12 mouse cellular contexts compared by ENCODE assay signal in the genomic region with DNA sequence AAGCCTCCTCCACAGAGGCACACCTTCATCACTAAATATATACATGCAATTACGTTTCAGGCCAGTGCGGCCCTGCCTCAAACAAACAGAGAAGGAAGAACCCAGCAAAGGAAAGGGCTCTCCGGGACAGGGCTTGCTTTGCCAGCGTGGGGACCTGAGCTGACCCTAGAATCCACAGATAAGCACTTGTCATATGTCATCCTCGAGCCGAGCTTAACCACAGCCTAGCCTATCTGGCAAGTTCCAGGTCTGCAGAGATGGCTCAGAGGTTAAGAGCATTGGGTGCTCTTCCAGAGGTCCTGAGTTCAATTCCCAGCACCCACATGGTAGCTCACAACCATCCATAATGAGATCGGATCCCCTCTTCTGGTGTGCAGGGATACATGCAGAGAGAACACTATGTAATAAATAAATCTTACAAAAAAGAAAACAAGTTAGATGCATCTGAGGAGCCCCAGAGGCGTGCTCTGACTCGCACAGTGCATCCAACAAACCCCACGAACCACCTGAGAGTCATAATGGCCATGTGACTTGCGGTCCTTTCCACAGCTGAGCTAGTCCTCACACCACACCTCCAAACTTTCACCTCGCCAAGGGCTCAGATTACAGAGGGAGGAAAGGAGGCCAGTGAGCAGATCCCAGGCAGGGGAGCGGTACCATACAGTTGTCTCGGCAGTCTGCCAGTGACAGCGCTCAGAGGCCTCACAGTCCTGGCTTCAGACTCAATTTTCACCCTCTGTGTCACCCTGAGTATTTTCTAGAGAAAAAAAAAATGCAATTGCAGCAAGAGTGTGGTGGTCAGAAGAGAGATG. TPM values are rescaled to one million over a fixed set of nuclear protein-coding genes. Genes with fewer than 3 reads are reported as not detected.
DNase-seq lines count a peak whose midpoint lies in the region; ATAC-seq and TF ChIP-seq lines count a peak whose summit lies in the region.
"Had no signal": no experiment of that assay in that cellular context is flagged by ENCODE, and none has a peak within 500 bp of the region (broad histone marks: within the 10 kb centered on the region; RNA-seq: fewer than 3 reads in every experiment).

No protein-coding gene starts in this region.

- peaks cover 0 to 7% of the 10 kb centered on the region in 2 experiments; a peak in 2 of 4 replicates for H3K36me3 ChIP-seq in MEL (ENCODE audit: control insufficient read depth in 1 of 2, insufficient read depth in 2 of 2, low read length in 2 of 2)
- peaks cover 88% of the 10 kb centered on the region for H3K36me3 ChIP-seq in limb, embryonic 13.5 days
- H3K36me3 ChIP-seq in intestine, postnatal 0 days (ENCODE audit: control insufficient read depth, insufficient read depth), result peaks cover 33% of the 10 kb centered on the region
- 0 out of 2 replicates have a peak, but pooled peaks cover 3% of the 10 kb centered on the region for H3K36me3 ChIP-seq in forebrain, embryonic 15.5 days

- no peaks in the 10 kb centered on the region for H3K79me2 ChIP-seq in MEL (ENCODE audit: control insufficient read depth, insufficient read depth, low read length, poor library complexity)

- H3K9me3 ChIP-seq in MEL (replicated peaks; ENCODE audit: insufficient read depth, low read length), result no peaks in the 10 kb centered on the region
- no peaks in the 10 kb centered on the region for H3K9me3 ChIP-seq in limb, embryonic 13.5 days
- no peaks in the 10 kb centered on the region for H3K9me3 ChIP-seq in intestine, postnatal 0 days (ENCODE audit: control insufficient read depth)
- no peaks in the 10 kb centered on the region for H3K9me3 ChIP-seq in forebrain, embryonic 15.5 days
- H3K9me3 ChIP-seq: hindbrain, embryonic 15.5 days had no signal

- no peak overlapping the region for H3K4me3 ChIP-seq in MEL (ENCODE audit: control insufficient read depth in 1 of 2, insufficient read depth in 1 of 2, low read depth in 2 of 2, low read length in 2 of 2)
- no peak overlapping the region for H3K4me3 ChIP-seq in limb, embryonic 13.5 days
- H3K4me3 ChIP-seq in intestine, postnatal 0 days (ENCODE audit: low read depth, low read length), result no peak overlapping the region
- H3K4me3 ChIP-seq in forebrain, embryonic 15.5 days, result no peak overlapping the region
- H3K4me3 ChIP-seq: hindbrain, embryonic 15.5 days had no signal

- no peak overlapping the region for H3K9ac ChIP-seq in MEL (ENCODE audit: control insufficient read depth, low read depth, low read length, poor library complexity, severe bottlenecking)
- no peak overlapping the region for H3K9ac ChIP-seq in limb, embryonic 13.5 days
- H3K9ac ChIP-seq in intestine, postnatal 0 days (ENCODE audit: low read depth, low read length), result no peak overlapping the region
- H3K9ac ChIP-seq in forebrain, embryonic 15.5 days (replicated peaks), result no peak overlapping the region
- H3K9ac ChIP-seq: hindbrain, embryonic 15.5 days had no signal

- 54% methylated on average over 15 of the region's 15 CpGs for WGBS in limb, embryonic 13.5 days
- WGBS in intestine, postnatal 0 days, result 67% methylated on average over 15 of the region's 15 CpGs
- WGBS in forebrain, embryonic 15.5 days, result 84% methylated on average over 15 of the region's 15 CpGs

- peak; percentile 79 for DNase-seq in gastrocnemius, adult 18-20 months (ENCODE audit: low spot score)
- no peak for DNase-seq in gastrocnemius, postnatal 4 days (ENCODE audit: low spot score in 2 of 2)
- DNase-seq in MEL (ENCODE audit: low read depth, low spot score), result peak; percentile 88
- DNase-seq in gastrocnemius, postnatal 25 days, result peak; percentile 76
- DNase-seq in frontal cortex, postnatal 10 days (ENCODE audit: low spot score in 2 of 2), result no peak
- DNase-seq: cerebellum, adult 11 months had no signal

- peaks cover 9 to 16% of the 10 kb centered on the region in 2 experiments for H3K4me1 ChIP-seq in MEL (ENCODE audit: control insufficient read depth in 1 of 2, insufficient read depth in 2 of 2, low read length in 2 of 2)
- peaks cover 7% of the 10 kb centered on the region; the same call in 1 of the 2 replicates for H3K4me1 ChIP-seq in limb, embryonic 13.5 days
- no peaks in the 10 kb centered on the region for H3K4me1 ChIP-seq in intestine, postnatal 0 days (replicated peaks; ENCODE audit: control insufficient read depth, insufficient read depth, low read length)
- H3K4me1 ChIP-seq in forebrain, embryonic 15.5 days, result no peaks in the 10 kb centered on the region
- H3K4me1 ChIP-seq: hindbrain, embryonic 15.5 days had no signal

- TF ChIP-seq POLR2A in MEL (IDR thresholded peaks at IDR 0.05; ENCODE audit: control insufficient read depth in 1 of 2, insufficient read depth in 1 of 2, low read depth in 1 of 2, low read length in 2 of 2, poor library complexity in 1 of 2), result no peak; a peak in 1 of 4 replicates

- TF ChIP-seq CTCF in MEL (IDR thresholded peaks at IDR 0.05 in 2 of 3, conservative IDR thresholded peaks at IDR 0.05 in 1 of 3; ENCODE audit: control insufficient read depth in 1 of 3, insufficient read depth in 1 of 3, low read depth in 2 of 3, low read length in 3 of 3, poor library complexity in 1 of 3, severe bottlenecking in 1 of 3), result no peak
- TF ChIP-seq CTCF in intestine, postnatal 0 days (IDR thresholded peaks at IDR 0.05; ENCODE audit: low read depth), result no peak

- no peak overlapping the region for H3K4me2 ChIP-seq in limb, embryonic 13.5 days (replicated peaks)
- no peak overlapping the region for H3K4me2 ChIP-seq in intestine, postnatal 0 days (replicated peaks; ENCODE audit: low read depth)
- H3K4me2 ChIP-seq in forebrain, embryonic 15.5 days (replicated peaks), result no peak overlapping the region
- H3K4me2 ChIP-seq: hindbrain, embryonic 15.5 days had no signal

- peak overlapping the region; percentile 4; the same call in 1 of the 2 replicates for H3K27ac ChIP-seq in MEL (ENCODE audit: control insufficient read depth, low read depth, low read length)
- peak overlapping the region; percentile 44; the same call in 1 of the 2 replicates for H3K27ac ChIP-seq in limb, embryonic 13.5 days
- no peak overlapping the region for H3K27ac ChIP-seq in intestine, postnatal 0 days (ENCODE audit: low read depth, low read length)
- H3K27ac ChIP-seq in forebrain, embryonic 15.5 days (replicated peaks), result no peak overlapping the region
- H3K27ac ChIP-seq: hindbrain, embryonic 15.5 days had no signal

- peak; percentile 79 for ATAC-seq in limb, embryonic 13.5 days (ENCODE audit: low FRiP score, low read depth)
- no peak for ATAC-seq in intestine, postnatal 0 days
- no peak for ATAC-seq in forebrain, embryonic 15.5 days (replicated peaks)
- ATAC-seq: activated CD4-positive, CD25-positive, alpha-beta regulatory T cell, adult 4 months had no signal

- no peaks in the 10 kb centered on the region for H3K27me3 ChIP-seq in MEL (ENCODE audit: control insufficient read depth in 1 of 2, insufficient read depth in 2 of 2, low read length in 2 of 2)
- no peaks in the 10 kb centered on the region for H3K27me3 ChIP-seq in limb, embryonic 13.5 days
- H3K27me3 ChIP-seq in intestine, postnatal 0 days (replicated peaks; ENCODE audit: control insufficient read depth, insufficient read depth, low read length), result no peaks in the 10 kb centered on the region
- H3K27me3 ChIP-seq in forebrain, embryonic 15.5 days, result no peaks in the 10 kb centered on the region
- H3K27me3 ChIP-seq: hindbrain, embryonic 15.5 days had no signal

- peak; percentile 87 to 92 for TF ChIP-seq EP300 in MEL (IDR thresholded peaks at IDR 0.05; ENCODE audit: low read depth in 1 of 2, low read length in 2 of 2)

- no peak for TF ChIP-seq RAD21 in MEL (IDR thresholded peaks at IDR 0.05; ENCODE audit: low read depth, low read length)

RNA-seq across cellular contexts. Expression of a gene that starts 16.7 kb away (rescaled TPM):
- total RNA-seq in gastrocnemius, adult 18-20 months (2021), result 10 to 100 TPM; 12.6 to 14.3 TPM
- 10 to 100 TPM; 48.1 to 49.1 TPM for total RNA-seq in gastrocnemius, postnatal 4 days (2021)
- 5.9 and 7.6 TPM in 2 replicates for total RNA-seq in MEL (2012; rRNA removed)
- 10 to 100 TPM in 1 of 2 experiments, not detected in 1; 16.3 TPM for polyA plus RNA-seq in MEL (2012; ENCODE audit: insufficient read depth in 1 of 2, insufficient read length in 2 of 2, low read depth in 1 of 2, low replicate concordance in 2 of 2, missing spikeins in 1 of 2)
- total RNA-seq in gastrocnemius, postnatal 25 days (2021), result 10 to 100 TPM; 14.3 to 17.5 TPM
- polyA plus RNA-seq in limb, embryonic 13.5 days (2015; fragmentation: Nextera tagmentation; extraction: Ambion mirVana), result 18.9 and 21.3 TPM in 2 replicates
- polyA plus RNA-seq in intestine, postnatal 0 days (2015; fragmentation: Nextera tagmentation; extraction: Ambion mirVana), result 6.4 TPM in 2 replicates
- polyA plus RNA-seq in forebrain, embryonic 15.5 days (2015; fragmentation: Nextera tagmentation; extraction: Ambion mirVana), result 2.9 and 3.7 TPM in 2 replicates
- total RNA-seq: monocyte, adult 5-6 weeks had no signal
- polyA plus RNA-seq: activated CD4-positive, CD25-positive, alpha-beta regulatory T cell, adult 4 months had no signal

RNA-seq across cellular contexts. Expression of a gene that starts 21.8 kb away (rescaled TPM):
- 1 to 10 TPM; 1.9 TPM for total RNA-seq in gastrocnemius, adult 18-20 months (2021)
- total RNA-seq in gastrocnemius, postnatal 4 days (2021), result 10 to 100 TPM; 10.8 to 14.2 TPM
- 304 and 305 TPM in 2 replicates for total RNA-seq in MEL (2012; rRNA removed)
- 100 to 1,000 TPM in 1 of 2 experiments, not detected in 1; 377 TPM for polyA plus RNA-seq in MEL (2012; ENCODE audit: insufficient read depth in 1 of 2, insufficient read length in 2 of 2, low read depth in 1 of 2, low replicate concordance in 2 of 2, missing spikeins in 1 of 2)
- total RNA-seq in gastrocnemius, postnatal 25 days (2021), result 1 to 10 TPM in 1 of 2 experiments, under 1 TPM in 1; 0.77 to 2.2 TPM
- 109 and 117 TPM in 2 replicates for polyA plus RNA-seq in limb, embryonic 13.5 days (2015; fragmentation: Nextera tagmentation; extraction: Ambion mirVana)
- 23.5 and 32.4 TPM in 2 replicates for polyA plus RNA-seq in intestine, postnatal 0 days (2015; fragmentation: Nextera tagmentation; extraction: Ambion mirVana)
- 41.7 and 55.9 TPM in 2 replicates for polyA plus RNA-seq in forebrain, embryonic 15.5 days (2015; fragmentation: Nextera tagmentation; extraction: Ambion mirVana)

RNA-seq across cellular contexts. Expression of a gene that starts 53.4 kb away (rescaled TPM):
- total RNA-seq in gastrocnemius, adult 18-20 months (2021), result under 1 TPM in 1 of 2 experiments, not detected in 1; 0.26 TPM
- under 1 TPM in 1 of 2 experiments, not detected in 1; 0.54 TPM for total RNA-seq in gastrocnemius, postnatal 4 days (2021)
- not detected in 2 replicates for total RNA-seq in MEL (2012; rRNA removed)
- polyA plus RNA-seq in MEL (2012; ENCODE audit: insufficient read depth in 1 of 2, insufficient read length in 2 of 2, low read depth in 1 of 2, low replicate concordance in 2 of 2, missing spikeins in 1 of 2), result under 1 TPM in 1 of 2 experiments, not detected in 1; 0.25 TPM
- under 1 TPM in 1 of 2 experiments, not detected in 1; 0.43 TPM for total RNA-seq in gastrocnemius, postnatal 25 days (2021)
- polyA plus RNA-seq in limb, embryonic 13.5 days (2015; fragmentation: Nextera tagmentation; extraction: Ambion mirVana), result 0.67 and 0.91 TPM in 2 replicates
- 15.9 and 21.1 TPM in 2 replicates for polyA plus RNA-seq in intestine, postnatal 0 days (2015; fragmentation: Nextera tagmentation; extraction: Ambion mirVana)
- 0.27 and 0.51 TPM in 2 replicates for polyA plus RNA-seq in forebrain, embryonic 15.5 days (2015; fragmentation: Nextera tagmentation; extraction: Ambion mirVana)
- total RNA-seq: monocyte, adult 5-6 weeks had no signal
- polyA plus RNA-seq: activated CD4-positive, CD25-positive, alpha-beta regulatory T cell, adult 4 months had no signal

RNA-seq across cellular contexts. Expression of a gene that starts 58.6 kb away (rescaled TPM):
- total RNA-seq in gastrocnemius, adult 18-20 months (2021), result 1 to 10 TPM; 2.4 to 2.6 TPM
- 10 to 100 TPM; 25.6 to 37.2 TPM for total RNA-seq in gastrocnemius, postnatal 4 days (2021)
- total RNA-seq in MEL (2012; rRNA removed), result 58.1 and 69.1 TPM in 2 replicates
- 10 to 100 TPM in 1 of 2 experiments, not detected in 1; 90.6 TPM for polyA plus RNA-seq in MEL (2012; ENCODE audit: insufficient read depth in 1 of 2, insufficient read length in 2 of 2, low read depth in 1 of 2, low replicate concordance in 2 of 2, missing spikeins in 1 of 2)
- 1 to 10 TPM; 4.1 to 5.3 TPM for total RNA-seq in gastrocnemius, postnatal 25 days (2021)
- 30.8 and 31.2 TPM in 2 replicates for polyA plus RNA-seq in limb, embryonic 13.5 days (2015; fragmentation: Nextera tagmentation; extraction: Ambion mirVana)
- 22.8 and 26.6 TPM in 2 replicates for polyA plus RNA-seq in intestine, postnatal 0 days (2015; fragmentation: Nextera tagmentation; extraction: Ambion mirVana)
- 15.9 and 17.3 TPM in 2 replicates for polyA plus RNA-seq in forebrain, embryonic 15.5 days (2015; fragmentation: Nextera tagmentation; extraction: Ambion mirVana)

Comparison
In these comparisons a context has a peak if more than half of its experiments do, and no peak if none do; other contexts are left out.
1. DNase-seq: peak in gastrocnemius, adult 18-20 months (single experiment), MEL (single experiment) and gastrocnemius, postnatal 25 days (single experiment); none in gastrocnemius, postnatal 4 days (0 of 2) and frontal cortex, postnatal 10 days (0 of 2).
2. H3K27ac ChIP-seq: peak in MEL (single experiment) and limb, embryonic 13.5 days (single experiment); none in intestine, postnatal 0 days (single experiment) and forebrain, embryonic 15.5 days (single experiment).
3. RNA of a gene that starts 21.8 kb away (total RNA-seq): 304 to 305 TPM in MEL; 10.8 to 14.2 TPM in gastrocnemius, postnatal 4 days, 0.77 to 2.2 TPM in gastrocnemius, postnatal 25 days and 1.9 TPM in gastrocnemius, adult 18-20 months; every median in the first group is over 10 times any median in the second.